Mouse (Mus musculus) erythroblast, embryonic 14.5 days (primary cell): ENCODE results near the gene Tdrd7.

ENCODE experiments used
- GATA1 ChIP-seq: IDR thresholded peaks from 2 replicates; pipeline ENCODE4 v1.6.1; 2012; ENCODE audit warnings: low read length, inconsistent platforms, mixed read lengths
- TAL1 ChIP-seq: IDR thresholded peaks from 3 replicates; pipeline ENCODE4 v1.6.1; 2012; ENCODE audit warnings: low read length, inconsistent platforms, mixed read lengths

GRCm38 (mm10) chr4:45955235-45955634 is 9.9 kb upstream of the Tdrd7 start:
- TF ChIP-seq GATA1 (no peak), TAL1 (no peak)
